ENCODE assay signal across 11 mouse cellular contexts in the genomic region with DNA sequence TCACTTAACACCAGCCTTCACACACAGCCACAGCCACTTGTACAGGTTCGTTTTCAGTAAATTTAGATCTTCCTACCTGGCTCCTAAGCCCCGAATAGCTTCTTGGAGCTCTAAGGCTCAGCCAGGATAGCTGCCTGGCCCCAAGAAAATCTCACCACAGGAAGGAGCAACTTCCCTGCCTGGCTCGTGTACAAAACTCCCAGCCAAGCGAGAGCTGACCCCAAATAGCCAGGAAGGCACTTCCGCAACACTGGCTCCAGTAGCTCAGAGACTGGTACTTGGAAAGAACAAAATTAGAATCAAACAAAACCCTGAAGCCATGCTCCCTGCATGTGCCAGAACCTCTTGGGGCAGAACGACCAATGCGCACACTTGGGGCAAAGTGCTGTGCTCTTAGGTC. TPM values are rescaled to one million over a fixed set of nuclear protein-coding genes. Genes with fewer than 3 reads are reported as not detected.
DNase-seq lines count a peak whose midpoint lies in the region; ATAC-seq and TF ChIP-seq lines count a peak whose summit lies in the region.
"Had no signal": no experiment of that assay in that cellular context is flagged by ENCODE, and none has a peak within 500 bp of the region (broad histone marks: within the 10 kb centered on the region; RNA-seq: fewer than 3 reads in every experiment).

No protein-coding gene starts in this region.

- no peak overlapping the region for H3K9ac ChIP-seq in limb, embryonic 15.5 days
- H3K9ac ChIP-seq in lung, postnatal 0 days (replicated peaks; ENCODE audit: low read depth), result no peak overlapping the region
- no peak overlapping the region for H3K9ac ChIP-seq in hindbrain, embryonic 14.5 days
- H3K9ac ChIP-seq: forebrain, postnatal 0 days; hindbrain, embryonic 12.5 days had no signal

- H3K36me3 ChIP-seq in limb, embryonic 15.5 days, result peaks cover 94% of the 10 kb centered on the region
- H3K36me3 ChIP-seq in limb, embryonic 10.5 days, result peaks cover 99% of the 10 kb centered on the region
- peaks cover 35% of the 10 kb centered on the region for H3K36me3 ChIP-seq in lung, postnatal 0 days (ENCODE audit: insufficient read depth, low read length)
- peaks cover 98% of the 10 kb centered on the region for H3K36me3 ChIP-seq in hindbrain, embryonic 14.5 days (replicated peaks; ENCODE audit: control insufficient read depth, insufficient read depth)

- no peak for ATAC-seq in limb, embryonic 15.5 days (ENCODE audit: insufficient number of reproducible peaks, low FRiP score, low TSS enrichment, low read depth)
- no peak for ATAC-seq in lung, postnatal 0 days
- ATAC-seq in hindbrain, embryonic 14.5 days (ENCODE audit: low FRiP score), result no peak
- ATAC-seq: forebrain, postnatal 0 days had no signal

- H3K27ac ChIP-seq in limb, embryonic 15.5 days, result 0 out of 2 replicates have a peak overlapping the region, but pooled peaks have one; percentile 6
- no peak overlapping the region for H3K27ac ChIP-seq in limb, embryonic 10.5 days
- peak overlapping the region; percentile 16; the same call in 1 of the 2 replicates for H3K27ac ChIP-seq in lung, postnatal 0 days (ENCODE audit: low read length)
- H3K27ac ChIP-seq in hindbrain, embryonic 14.5 days, result no peak overlapping the region
- H3K27ac ChIP-seq: hindbrain, embryonic 12.5 days had no signal

- no peaks in the 10 kb centered on the region for H3K4me1 ChIP-seq in limb, embryonic 15.5 days
- H3K4me1 ChIP-seq in limb, embryonic 10.5 days, result no peaks in the 10 kb centered on the region
- H3K4me1 ChIP-seq in lung, postnatal 0 days (ENCODE audit: insufficient read depth, low read depth, low read length), result peaks cover 6% of the 10 kb centered on the region; the same call in 1 of the 2 replicates
- H3K4me1 ChIP-seq in hindbrain, embryonic 14.5 days (replicated peaks; ENCODE audit: control insufficient read depth, insufficient read depth, low read length), result no peaks in the 10 kb centered on the region
- H3K4me1 ChIP-seq: hindbrain, embryonic 12.5 days had no signal

- no peak overlapping the region for H3K4me3 ChIP-seq in limb, embryonic 15.5 days
- no peak overlapping the region for H3K4me3 ChIP-seq in limb, embryonic 10.5 days
- H3K4me3 ChIP-seq in lung, postnatal 0 days (ENCODE audit: low read depth, low read length), result no peak overlapping the region
- no peak overlapping the region for H3K4me3 ChIP-seq in hindbrain, embryonic 14.5 days (replicated peaks; ENCODE audit: low read length)
- H3K4me3 ChIP-seq: hindbrain, embryonic 12.5 days had no signal

- no peak for TF ChIP-seq EP300 in lung, postnatal 0 days (IDR thresholded peaks at IDR 0.05)

- peak; percentile 45 to 61 for DNase-seq in adrenal gland, postnatal 36 days
- no peak for DNase-seq in adrenal gland, adult 8-10 months
- no peak for DNase-seq in limb, embryonic 10.5 days (ENCODE audit: low spot score)
- peak; percentile 47 to 55 for DNase-seq in heart, postnatal 10 days
- DNase-seq in lung, postnatal 0 days (ENCODE audit: low spot score), result no peak
- DNase-seq in hindbrain, embryonic 14.5 days (ENCODE audit: low spot score), result no peak
- DNase-seq in left cerebral cortex, postnatal 25 days (ENCODE audit: low spot score in 2 of 2), result no peak
- DNase-seq: forebrain, postnatal 0 days; retina, postnatal 1 day had no signal

- intact Hi-C loops in heart, postnatal 10 days (cut with DNase I), result no loop called here
- intact Hi-C loops in left cerebral cortex, postnatal 25 days (cut with DNase I), result no loop called here

- H3K27me3 ChIP-seq in limb, embryonic 15.5 days, result no peaks in the 10 kb centered on the region
- no peaks in the 10 kb centered on the region for H3K27me3 ChIP-seq in limb, embryonic 10.5 days (ENCODE audit: low read depth, poor library complexity, severe bottlenecking)
- H3K27me3 ChIP-seq in lung, postnatal 0 days (replicated peaks; ENCODE audit: insufficient read depth, low read length), result no peaks in the 10 kb centered on the region
- no peaks in the 10 kb centered on the region for H3K27me3 ChIP-seq in hindbrain, embryonic 14.5 days (ENCODE audit: control insufficient read depth, insufficient read depth, low read length)
- H3K27me3 ChIP-seq: hindbrain, embryonic 12.5 days had no signal

- H3K4me2 ChIP-seq in limb, embryonic 15.5 days, result no peak overlapping the region
- H3K4me2 ChIP-seq in lung, postnatal 0 days (replicated peaks; ENCODE audit: low read depth, low read length), result peak overlapping the region; percentile 41
- no peak overlapping the region for H3K4me2 ChIP-seq in hindbrain, embryonic 14.5 days (replicated peaks)
- H3K4me2 ChIP-seq: hindbrain, embryonic 12.5 days had no signal

- WGBS in limb, embryonic 15.5 days, result 82% methylated on average over 7 of the region's 7 CpGs
- WGBS in limb, embryonic 10.5 days, result 85% methylated on average over 7 of the region's 7 CpGs
- WGBS in lung, postnatal 0 days, result 50% methylated on average over 7 of the region's 7 CpGs
- 80% methylated on average over 7 of the region's 7 CpGs for WGBS in hindbrain, embryonic 14.5 days

- TF ChIP-seq CTCF in lung, postnatal 0 days (IDR thresholded peaks at IDR 0.05), result no peak

- H3K9me3 ChIP-seq in limb, embryonic 15.5 days, result no peaks in the 10 kb centered on the region
- no peaks in the 10 kb centered on the region for H3K9me3 ChIP-seq in limb, embryonic 10.5 days (replicated peaks)
- no peaks in the 10 kb centered on the region for H3K9me3 ChIP-seq in lung, postnatal 0 days (ENCODE audit: low read length)
- H3K9me3 ChIP-seq in hindbrain, embryonic 14.5 days (ENCODE audit: control insufficient read depth, low read length), result no peaks in the 10 kb centered on the region
- H3K9me3 ChIP-seq: hindbrain, embryonic 12.5 days had no signal

RNA-seq across cellular contexts. Expression of a gene that starts 0.5 kb away (rescaled TPM):
- total RNA-seq in adrenal gland, postnatal 36 days (2021), result 1 to 10 TPM; 7.6 to 9.6 TPM
- 10 to 100 TPM in 2 of 4 experiments, 1 to 10 TPM in 2; 8.1 to 12.5 (median 10.1) TPM for total RNA-seq in adrenal gland, adult 8-10 months (2022)
- 1.9 and 2.4 TPM in 2 replicates for polyA plus RNA-seq in limb, embryonic 15.5 days (2015; fragmentation: Nextera tagmentation; extraction: Ambion mirVana)
- 2.3 and 3.4 TPM in 2 replicates for polyA plus RNA-seq in limb, embryonic 10.5 days (2016; fragmentation: Nextera tagmentation; extraction: Ambion mirVana)
- 1 to 10 TPM; 4.4 to 5.7 TPM for total RNA-seq in heart, postnatal 10 days (2021)
- polyA plus RNA-seq in lung, postnatal 0 days (2015; fragmentation: Nextera tagmentation; extraction: Ambion mirVana), result 2.2 and 2.5 TPM in 2 replicates
- 3.0 and 3.5 TPM in 2 replicates for polyA plus RNA-seq in hindbrain, embryonic 14.5 days (2014; fragmentation: Nextera tagmentation; extraction: Ambion mirVana)
- total RNA-seq in left cerebral cortex, postnatal 25 days (2021), result 1 to 10 TPM; 5.8 to 7.9 TPM

RNA-seq across cellular contexts. Expression of a gene that starts 47.2 kb away (rescaled TPM):
- 10 to 100 TPM; 33.0 to 38.6 TPM for total RNA-seq in adrenal gland, postnatal 36 days (2021)
- 10 to 100 TPM; 34.1 to 56.0 (median 38.4) TPM for total RNA-seq in adrenal gland, adult 8-10 months (2022)
- polyA plus RNA-seq in limb, embryonic 15.5 days (2015; fragmentation: Nextera tagmentation; extraction: Ambion mirVana), result 30.8 and 32.8 TPM in 2 replicates
- 29.3 and 31.0 TPM in 2 replicates for polyA plus RNA-seq in limb, embryonic 10.5 days (2016; fragmentation: Nextera tagmentation; extraction: Ambion mirVana)
- 10 to 100 TPM; 20.4 to 24.3 TPM for total RNA-seq in heart, postnatal 10 days (2021)
- polyA plus RNA-seq in lung, postnatal 0 days (2015; fragmentation: Nextera tagmentation; extraction: Ambion mirVana), result 16.2 and 18.2 TPM in 2 replicates
- polyA plus RNA-seq in hindbrain, embryonic 14.5 days (2014; fragmentation: Nextera tagmentation; extraction: Ambion mirVana), result 33.1 and 33.4 TPM in 2 replicates
- 10 to 100 TPM; 45.0 to 48.1 TPM for total RNA-seq in left cerebral cortex, postnatal 25 days (2021)

RNA-seq across cellular contexts. Expression of a gene that starts 47.3 kb away (rescaled TPM):
- 10 to 100 TPM in 1 of 2 experiments, 1 to 10 TPM in 1; 9.7 to 12.2 TPM for total RNA-seq in adrenal gland, postnatal 36 days (2021)
- total RNA-seq in adrenal gland, adult 8-10 months (2022), result 10 to 100 TPM; 12.4 to 23.7 (median 18.7) TPM
- polyA plus RNA-seq in limb, embryonic 15.5 days (2015; fragmentation: Nextera tagmentation; extraction: Ambion mirVana), result 30.6 and 32.3 TPM in 2 replicates
- 39.7 and 51.5 TPM in 2 replicates for polyA plus RNA-seq in limb, embryonic 10.5 days (2016; fragmentation: Nextera tagmentation; extraction: Ambion mirVana)
- total RNA-seq in heart, postnatal 10 days (2021), result 10 to 100 TPM in 1 of 2 experiments, 1 to 10 TPM in 1; 9.6 to 10.9 TPM
- polyA plus RNA-seq in lung, postnatal 0 days (2015; fragmentation: Nextera tagmentation; extraction: Ambion mirVana), result 6.2 and 7.8 TPM in 2 replicates
- polyA plus RNA-seq in hindbrain, embryonic 14.5 days (2014; fragmentation: Nextera tagmentation; extraction: Ambion mirVana), result 18.4 and 19.0 TPM in 2 replicates
- total RNA-seq in left cerebral cortex, postnatal 25 days (2021), result 10 to 100 TPM; 22.5 to 24.6 TPM

RNA-seq across cellular contexts. Expression of a gene that starts 47.5 kb away (rescaled TPM):
- 1 to 10 TPM in 1 of 2 experiments, under 1 TPM in 1; 0.70 to 1.0 TPM for total RNA-seq in adrenal gland, postnatal 36 days (2021)
- 1 to 10 TPM; 1.1 to 3.5 (median 1.5) TPM for total RNA-seq in adrenal gland, adult 8-10 months (2022)
- 1.5 and 1.6 TPM in 2 replicates for polyA plus RNA-seq in limb, embryonic 15.5 days (2015; fragmentation: Nextera tagmentation; extraction: Ambion mirVana)
- polyA plus RNA-seq in limb, embryonic 10.5 days (2016; fragmentation: Nextera tagmentation; extraction: Ambion mirVana), result 1.4 and 1.8 TPM in 2 replicates
- under 1 TPM; 0.81 to 0.92 TPM for total RNA-seq in heart, postnatal 10 days (2021)
- polyA plus RNA-seq in lung, postnatal 0 days (2015; fragmentation: Nextera tagmentation; extraction: Ambion mirVana), result 0.29 and 0.30 TPM in 2 replicates
- 1.0 and 1.2 TPM in 2 replicates for polyA plus RNA-seq in hindbrain, embryonic 14.5 days (2014; fragmentation: Nextera tagmentation; extraction: Ambion mirVana)
- 1 to 10 TPM; 1.4 to 3.3 TPM for total RNA-seq in left cerebral cortex, postnatal 25 days (2021)

Comparison
In these comparisons a context has a peak if more than half of its experiments do, and no peak if none do; other contexts are left out.
1. DNase-seq: peak in adrenal gland, postnatal 36 days (2 of 2) and heart, postnatal 10 days (2 of 2); none in adrenal gland, adult 8-10 months (single experiment), limb, embryonic 10.5 days (single experiment), lung, postnatal 0 days (single experiment), hindbrain, embryonic 14.5 days (single experiment) and left cerebral cortex, postnatal 25 days (0 of 2).
2. H3K27ac ChIP-seq: peak in limb, embryonic 15.5 days (single experiment) and lung, postnatal 0 days (single experiment); none in limb, embryonic 10.5 days (single experiment) and hindbrain, embryonic 14.5 days (single experiment).